Mouse (Mus musculus): ENCODE measurements at regions not wholly inside any gene's neighbourhood (a gene's known extent, or its start where the extent isn't known, plus 50 kb on each side); places are given as distances from the start of the nearest gene placed in this dataset.

DNA sequence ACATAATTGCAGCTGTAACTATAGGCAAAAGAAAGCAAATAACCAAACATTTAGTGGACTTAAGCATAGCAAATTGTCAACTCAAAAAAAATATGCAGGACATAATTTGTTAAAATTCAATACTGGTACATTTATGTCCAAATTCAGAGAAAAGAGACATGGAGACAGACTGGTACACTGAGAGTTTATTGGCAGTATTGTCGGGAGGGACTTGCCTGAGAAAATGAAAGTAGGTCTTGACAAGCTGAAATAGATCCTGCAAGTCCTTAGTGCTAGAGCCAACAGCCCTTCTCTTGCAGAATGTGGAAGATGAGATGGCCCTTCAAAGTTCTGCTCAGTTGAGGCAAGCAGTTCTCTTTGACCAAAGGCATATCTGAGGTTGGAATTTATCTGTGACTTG, 74.5 kb upstream of the Mtap start:
- TF ChIP-seq CTCF (conservative IDR thresholded peaks at IDR 0.05; ENCODE audit: insufficient read depth, insufficient read length, low read depth, low read length) (no peak), POLR2A (IDR thresholded peaks at IDR 0.05; ENCODE audit: low read depth, low read length) (no peak)

Measured in kidney, adult 2 months (tissue).